Mouse (Mus musculus): ENCODE results near the gene Galm. TPM values are rescaled to one million over a fixed set of nuclear protein-coding genes. Genes with fewer than 3 reads are reported as not detected.

The Galm gene
- total and polyA plus RNA-seq, 3 experiments: 0.15 TPM; not detected in 2

GRCm38 (mm10) chr17:80131431-80131766 is 4.1 kb downstream of the Galm start:
- no peak overlapping the region for H3K4me3 ChIP-seq (ENCODE audit: control insufficient read depth in 1 of 2, insufficient read depth in 1 of 2, low read depth in 2 of 2, low read length in 2 of 2)
- H3K4me1 ChIP-seq (ENCODE audit: control insufficient read depth in 1 of 2, insufficient read depth in 2 of 2, low read length in 2 of 2): peaks cover 0 to 5% of the 10 kb centered on the region in 2 experiments; a peak in 3 of 4 replicates
- no peak overlapping the region for H3K9ac ChIP-seq (ENCODE audit: control insufficient read depth, low read depth, low read length, poor library complexity, severe bottlenecking)
- H3K79me2 ChIP-seq (ENCODE audit: control insufficient read depth, insufficient read depth, low read length, poor library complexity): no peaks in the 10 kb centered on the region
- H3K9me3 ChIP-seq (replicated peaks; ENCODE audit: insufficient read depth, low read length): no peaks in the 10 kb centered on the region
- H3K27me3 ChIP-seq (ENCODE audit: control insufficient read depth in 1 of 2, insufficient read depth in 2 of 2, low read length in 2 of 2): peaks cover 4% of the 10 kb centered on the region in 2 experiments; a peak in 3 of 4 replicates
- H3K36me3 ChIP-seq (ENCODE audit: control insufficient read depth in 1 of 2, insufficient read depth in 2 of 2, low read length in 2 of 2): peaks cover 0 to 3% of the 10 kb centered on the region in 2 experiments; a peak in 1 of 4 replicates
- H3K27ac ChIP-seq (ENCODE audit: control insufficient read depth, low read depth, low read length): no peak overlapping the region
- TF ChIP-seq BHLHE40 (IDR thresholded peaks at IDR 0.05; ENCODE audit: borderline replicate concordance, low read depth, low read length): no peak
- TF ChIP-seq ZC3H11A (IDR thresholded peaks at IDR 0.05; ENCODE audit: low read depth, low read length): no peak
- TF ChIP-seq GABPA (IDR thresholded peaks at IDR 0.05; ENCODE audit: low read depth, low read length): no peak
- no peak for TF ChIP-seq POLR2A (IDR thresholded peaks at IDR 0.05; ENCODE audit: control insufficient read depth in 1 of 2, insufficient read depth in 1 of 2, low read depth in 1 of 2, low read length in 2 of 2, poor library complexity in 1 of 2)
- TF ChIP-seq USF1 (IDR thresholded peaks at IDR 0.05; ENCODE audit: low read depth, low read length): no peak
- no peak for TF ChIP-seq E2F4 (IDR thresholded peaks at IDR 0.05; ENCODE audit: borderline replicate concordance, low read depth, low read length)
- no peak for TF ChIP-seq MEF2A (IDR thresholded peaks at IDR 0.05; ENCODE audit: extremely low read depth, insufficient replicate concordance, low read depth, low read length, poor library complexity, severe bottlenecking)
- TF ChIP-seq MAFK (IDR thresholded peaks at IDR 0.05; ENCODE audit: borderline replicate concordance, low read depth, low read length): no peak
- TF ChIP-seq GATA1 (IDR thresholded peaks at IDR 0.05; ENCODE audit: low read depth, low read length): no peak
- no peak for TF ChIP-seq JUND (IDR thresholded peaks at IDR 0.05; ENCODE audit: low read depth, low read length)
- TF ChIP-seq NRF1 (IDR thresholded peaks at IDR 0.05; ENCODE audit: insufficient read depth, low read depth, low read length, poor library complexity, severe bottlenecking): no peak
- TF ChIP-seq MAZ (IDR thresholded peaks at IDR 0.05; ENCODE audit: low read depth, low read length): no peak
- no peak for TF ChIP-seq USF2 (IDR thresholded peaks at IDR 0.05; ENCODE audit: borderline replicate concordance in 1 of 2, insufficient read depth in 1 of 2, low read depth in 1 of 2, low read length in 2 of 2)
- no peak for TF ChIP-seq POLR2AphosphoS5 (IDR thresholded peaks at IDR 0.05; ENCODE audit: borderline replicate concordance, low read depth, low read length)
- no peak for TF ChIP-seq CHD1 (IDR thresholded peaks at IDR 0.05; ENCODE audit: low read depth, low read length)
- DNase-seq (ENCODE audit: low read depth, low spot score): no peak

DNA sequence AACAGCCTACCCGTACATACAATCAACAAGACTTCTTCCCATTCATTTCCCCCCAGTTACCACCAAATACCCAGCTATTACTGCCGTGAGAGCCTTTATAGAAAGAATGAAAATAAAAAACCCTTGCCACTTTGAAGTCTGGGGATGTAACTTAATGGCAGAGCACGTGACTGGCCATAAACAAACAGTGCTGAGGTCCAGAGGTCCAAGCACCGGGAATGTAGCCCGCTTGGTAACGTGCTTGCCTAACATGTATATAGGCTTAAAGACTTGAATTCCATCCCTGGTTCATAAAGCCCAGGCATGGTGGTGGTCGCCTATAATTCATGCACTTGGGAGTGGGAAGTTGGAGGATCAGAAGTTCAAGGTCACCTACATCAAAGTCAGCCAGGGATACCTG is 4.6 kb downstream of the Galm start:
- H3K4me1 ChIP-seq (ENCODE audit: control insufficient read depth in 1 of 2, insufficient read depth in 2 of 2, low read length in 2 of 2): peaks cover 0 to 5% of the 10 kb centered on the region in 2 experiments; a peak in 3 of 4 replicates
- DNase-seq (ENCODE audit: low read depth, low spot score): no peak
- TF ChIP-seq USF1 (IDR thresholded peaks at IDR 0.05; ENCODE audit: low read depth, low read length) (no peak), GABPA (IDR thresholded peaks at IDR 0.05; ENCODE audit: low read depth, low read length) (no peak), MXI1 (IDR thresholded peaks at IDR 0.05; ENCODE audit: low read depth, low read length) (no peak), MAZ (IDR thresholded peaks at IDR 0.05; ENCODE audit: low read depth, low read length) (no peak), USF2 (IDR thresholded peaks at IDR 0.05; ENCODE audit: borderline replicate concordance in 1 of 2, insufficient read depth in 1 of 2, low read depth in 1 of 2, low read length in 2 of 2) (no peak), GATA1 (IDR thresholded peaks at IDR 0.05; ENCODE audit: low read depth, low read length) (no peak), UBTF (IDR thresholded peaks at IDR 0.05; ENCODE audit: borderline replicate concordance, insufficient read depth, low read depth, low read length) (no peak), BHLHE40 (IDR thresholded peaks at IDR 0.05; ENCODE audit: borderline replicate concordance, low read depth, low read length) (no peak), TAL1 (IDR thresholded peaks at IDR 0.05; ENCODE audit: low read length) (no peak), HCFC1 (IDR thresholded peaks at IDR 0.05; ENCODE audit: low read depth, low read length) (no peak), ZKSCAN1 (IDR thresholded peaks at IDR 0.05; ENCODE audit: low read depth, low read length) (no peak), EP300 (IDR thresholded peaks at IDR 0.05; ENCODE audit: low read depth in 1 of 2, low read length in 2 of 2) (no peak), TCF12 (IDR thresholded peaks at IDR 0.05; ENCODE audit: low read depth, low read length) (no peak), MAFK (IDR thresholded peaks at IDR 0.05; ENCODE audit: borderline replicate concordance, low read depth, low read length) (no peak), ZC3H11A (IDR thresholded peaks at IDR 0.05; ENCODE audit: low read depth, low read length) (no peak)
- H3K27me3 ChIP-seq (ENCODE audit: control insufficient read depth in 1 of 2, insufficient read depth in 2 of 2, low read length in 2 of 2): peaks cover 2 to 4% of the 10 kb centered on the region in 2 experiments; a peak in 3 of 4 replicates
- H3K36me3 ChIP-seq (ENCODE audit: control insufficient read depth in 1 of 2, insufficient read depth in 2 of 2, low read length in 2 of 2): peaks cover 0 to 3% of the 10 kb centered on the region in 2 experiments; a peak in 1 of 4 replicates
- no peak overlapping the region for H3K27ac ChIP-seq (ENCODE audit: control insufficient read depth, low read depth, low read length)
- H3K4me3 ChIP-seq (ENCODE audit: control insufficient read depth in 1 of 2, insufficient read depth in 1 of 2, low read depth in 2 of 2, low read length in 2 of 2): no peak overlapping the region
- H3K9me3 ChIP-seq (replicated peaks; ENCODE audit: insufficient read depth, low read length): no peaks in the 10 kb centered on the region
- H3K79me2 ChIP-seq (ENCODE audit: control insufficient read depth, insufficient read depth, low read length, poor library complexity): no peaks in the 10 kb centered on the region
- H3K9ac ChIP-seq (ENCODE audit: control insufficient read depth, low read depth, low read length, poor library complexity, severe bottlenecking): no peak overlapping the region

Data from MEL (cell line).